Mouse (Mus musculus): ENCODE data around the gene Ptprr. TPM values are rescaled to one million over a fixed set of nuclear protein-coding genes. Genes with fewer than 3 reads are reported as not detected.

The Ptprr gene
- polyA plus RNA-seq, 1 experiment: 0.04 TPM

DNA sequence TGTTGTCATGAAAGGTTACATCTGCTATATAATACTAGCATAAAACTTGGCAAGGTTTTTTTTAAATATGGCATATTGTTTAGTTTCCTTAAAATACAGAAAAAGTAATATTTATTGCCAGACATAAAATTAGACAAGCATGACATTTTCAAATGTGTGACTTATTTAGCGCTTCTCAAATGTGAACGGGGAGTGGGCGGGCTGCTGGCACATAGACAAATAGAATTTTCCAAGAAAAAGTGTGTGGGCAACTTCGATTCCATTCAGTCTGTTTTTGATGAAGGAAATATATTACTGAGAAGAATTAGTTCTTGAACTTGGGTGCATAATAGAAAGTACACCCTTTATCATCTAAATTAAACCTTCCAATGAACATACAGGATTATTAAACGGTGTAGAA, 164.2 kb downstream of the Ptprr start:
- no peaks in the 10 kb centered on the region for H3K36me3 ChIP-seq (ENCODE audit: control insufficient read depth, insufficient read depth)
- H3ac ChIP-seq (ENCODE audit: control insufficient read depth, insufficient read length, low read depth): no peak overlapping the region
- no peaks in the 10 kb centered on the region for H3K27me3 ChIP-seq (ENCODE audit: control insufficient read depth, insufficient read depth, insufficient read length)
- H3K4me3 ChIP-seq (ENCODE audit: insufficient read depth, poor library complexity, severe bottlenecking): no peak overlapping the region
- no peaks in the 10 kb centered on the region for H3K79me3 ChIP-seq (ENCODE audit: low read depth)
- no peak for TF ChIP-seq CEBPB (IDR thresholded peaks at IDR 0.05; ENCODE audit: low read depth)
- no peak for TF ChIP-seq CTCF (IDR thresholded peaks at IDR 0.05; ENCODE audit: control insufficient read depth, insufficient read depth, insufficient read length)
- no peak for TF ChIP-seq MAX (IDR thresholded peaks at IDR 0.05)
- TF ChIP-seq USF1 (IDR thresholded peaks at IDR 0.05; ENCODE audit: low read depth): no peak
- no peak for TF ChIP-seq MYOD1 (IDR thresholded peaks at IDR 0.05; ENCODE audit: control insufficient read depth, insufficient read length, low read depth)
- no peak for TF ChIP-seq FOSL1 (IDR thresholded peaks at IDR 0.05; ENCODE audit: insufficient read depth, low read length, poor library complexity, severe bottlenecking)
- no peak for TF ChIP-seq MYOG (IDR thresholded peaks at IDR 0.05; ENCODE audit: control insufficient read depth, extremely low read depth, insufficient read length)
- no peaks in the 10 kb centered on the region for H3K79me2 ChIP-seq (ENCODE audit: control insufficient read depth, insufficient read depth)

DNA sequence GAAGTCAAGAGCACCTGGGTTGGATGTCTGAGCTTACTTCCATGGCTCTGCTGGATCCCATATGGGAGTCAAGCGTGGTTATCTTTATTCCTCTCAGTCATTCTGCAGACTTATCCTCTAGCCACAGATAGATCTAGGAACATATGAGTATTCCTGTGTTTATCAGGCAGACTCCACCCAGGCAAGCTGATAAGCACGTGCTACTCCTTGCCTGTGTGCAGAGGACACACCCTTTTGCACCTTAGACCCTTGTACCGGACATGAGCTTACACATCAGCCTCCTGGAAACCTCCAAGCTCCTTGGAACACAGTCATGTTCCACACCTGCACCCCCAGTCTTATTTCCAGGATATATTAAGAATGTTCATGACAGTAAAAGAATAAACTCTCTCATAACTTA, 165.2 kb downstream of the Ptprr start:
- Histone ChIP-seq H3ac (ENCODE audit: control insufficient read depth, insufficient read length, low read depth) (no peak overlapping the region), H3K79me3 (ENCODE audit: low read depth) (no peaks in the 10 kb centered on the region), H3K79me2 (ENCODE audit: control insufficient read depth, insufficient read depth) (no peaks in the 10 kb centered on the region), H3K4me3 (ENCODE audit: insufficient read depth, poor library complexity, severe bottlenecking) (no peak overlapping the region), H3K27me3 (ENCODE audit: control insufficient read depth, insufficient read depth, insufficient read length) (no peaks in the 10 kb centered on the region), H3K36me3 (ENCODE audit: control insufficient read depth, insufficient read depth) (no peaks in the 10 kb centered on the region)
- TF ChIP-seq MYOD1 (IDR thresholded peaks at IDR 0.05; ENCODE audit: control insufficient read depth, insufficient read length, low read depth) (no peak), MYOG (IDR thresholded peaks at IDR 0.05; ENCODE audit: control insufficient read depth, extremely low read depth, insufficient read length) (no peak), CEBPB (IDR thresholded peaks at IDR 0.05; ENCODE audit: low read depth) (no peak), FOSL1 (IDR thresholded peaks at IDR 0.05; ENCODE audit: insufficient read depth, low read length, poor library complexity, severe bottlenecking) (no peak), MAX (IDR thresholded peaks at IDR 0.05) (no peak), CTCF (IDR thresholded peaks at IDR 0.05; ENCODE audit: control insufficient read depth, insufficient read depth, insufficient read length) (no peak), USF1 (IDR thresholded peaks at IDR 0.05; ENCODE audit: low read depth) (no peak)

DNA sequence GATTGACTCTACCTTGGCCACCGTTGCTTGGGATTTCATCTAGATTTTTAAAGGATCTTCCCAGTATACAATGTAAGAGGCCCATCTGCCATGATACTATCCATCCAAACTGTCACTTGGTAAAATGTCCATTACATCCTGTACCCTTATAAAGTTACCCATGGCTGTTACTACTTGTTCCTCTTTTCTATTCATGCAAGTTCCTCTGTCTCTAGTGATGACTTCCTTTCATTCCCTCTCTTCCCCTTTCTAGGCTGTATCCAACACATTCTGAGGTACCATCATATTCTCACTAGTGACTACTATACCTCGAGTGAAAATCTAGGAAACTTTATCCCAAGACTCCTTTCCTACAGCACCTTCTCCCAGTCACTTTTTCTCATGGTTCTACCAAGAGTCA, 173.7 kb downstream of the Ptprr start:
- Histone ChIP-seq H3K27me3 (ENCODE audit: control insufficient read depth, insufficient read depth, insufficient read length) (no peaks in the 10 kb centered on the region), H3ac (ENCODE audit: control insufficient read depth, insufficient read length, low read depth) (no peak overlapping the region), H3K4me3 (ENCODE audit: insufficient read depth, poor library complexity, severe bottlenecking) (no peak overlapping the region), H3K36me3 (ENCODE audit: control insufficient read depth, insufficient read depth) (no peaks in the 10 kb centered on the region), H3K79me2 (ENCODE audit: control insufficient read depth, insufficient read depth) (no peaks in the 10 kb centered on the region), H3K79me3 (ENCODE audit: low read depth) (no peaks in the 10 kb centered on the region)
- no peak for TF ChIP-seq CTCF (IDR thresholded peaks at IDR 0.05; ENCODE audit: control insufficient read depth, insufficient read depth, insufficient read length)
- TF ChIP-seq CEBPB (IDR thresholded peaks at IDR 0.05; ENCODE audit: low read depth): no peak
- no peak for TF ChIP-seq MYOD1 (IDR thresholded peaks at IDR 0.05; ENCODE audit: control insufficient read depth, insufficient read length, low read depth)
- TF ChIP-seq USF1 (IDR thresholded peaks at IDR 0.05; ENCODE audit: low read depth): no peak
- no peak for TF ChIP-seq MYOG (IDR thresholded peaks at IDR 0.05; ENCODE audit: control insufficient read depth, extremely low read depth, insufficient read length)
- TF ChIP-seq FOSL1 (IDR thresholded peaks at IDR 0.05; ENCODE audit: insufficient read depth, low read length, poor library complexity, severe bottlenecking): no peak
- no peak for TF ChIP-seq MAX (IDR thresholded peaks at IDR 0.05)

DNA sequence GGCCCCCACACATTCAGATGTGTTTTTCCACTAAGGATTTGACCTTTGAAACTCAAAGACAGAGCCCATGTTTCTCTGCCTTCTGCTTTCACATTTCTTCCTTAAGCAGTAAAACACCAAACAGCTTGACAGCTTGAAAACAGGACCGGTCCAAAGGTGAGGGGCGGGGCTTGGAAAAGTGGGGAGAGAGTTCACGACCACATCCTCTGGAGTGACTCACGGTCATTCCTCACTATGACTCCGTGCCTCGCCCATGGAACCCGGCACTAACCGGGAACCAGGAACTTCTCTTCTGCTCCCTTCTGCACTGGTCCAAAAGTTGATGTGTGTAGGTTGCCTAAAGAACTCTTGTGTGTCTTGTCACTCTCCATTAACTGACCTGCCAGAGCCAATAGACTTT, 174.3 kb downstream of the Ptprr start:
- no peak overlapping the region for H3ac ChIP-seq (ENCODE audit: control insufficient read depth, insufficient read length, low read depth)
- no peaks in the 10 kb centered on the region for H3K27me3 ChIP-seq (ENCODE audit: control insufficient read depth, insufficient read depth, insufficient read length)
- no peaks in the 10 kb centered on the region for H3K36me3 ChIP-seq (ENCODE audit: control insufficient read depth, insufficient read depth)
- no peaks in the 10 kb centered on the region for H3K79me3 ChIP-seq (ENCODE audit: low read depth)
- no peak overlapping the region for H3K4me3 ChIP-seq (ENCODE audit: insufficient read depth, poor library complexity, severe bottlenecking)
- TF ChIP-seq MYOD1 (IDR thresholded peaks at IDR 0.05; ENCODE audit: control insufficient read depth, insufficient read length, low read depth) (no peak), USF1 (IDR thresholded peaks at IDR 0.05; ENCODE audit: low read depth) (no peak), FOSL1 (IDR thresholded peaks at IDR 0.05; ENCODE audit: insufficient read depth, low read length, poor library complexity, severe bottlenecking) (peak; percentile 12), CTCF (IDR thresholded peaks at IDR 0.05; ENCODE audit: control insufficient read depth, insufficient read depth, insufficient read length) (no peak)
- H3K79me2 ChIP-seq (ENCODE audit: control insufficient read depth, insufficient read depth): no peaks in the 10 kb centered on the region

DNA sequence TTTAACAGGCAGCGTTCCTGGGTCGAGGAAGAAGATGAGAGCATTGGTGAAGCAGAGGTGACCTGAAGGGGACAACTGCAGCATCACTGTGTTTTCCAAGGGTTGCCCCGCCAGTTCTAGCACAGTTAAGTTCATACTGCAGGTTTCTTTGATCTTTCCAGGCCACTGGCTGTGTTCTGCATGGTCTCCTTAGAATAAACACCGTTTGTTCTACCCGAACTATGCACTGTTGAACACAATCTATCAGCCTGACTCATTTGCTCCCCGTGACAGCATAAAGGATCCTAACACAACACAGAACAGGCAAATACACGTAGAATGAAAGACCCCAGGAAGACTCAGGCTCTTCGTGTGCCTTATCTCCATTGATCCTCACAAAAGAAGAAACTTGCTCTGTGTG, 176.4 kb downstream of the Ptprr start:
- TF ChIP-seq USF1 (IDR thresholded peaks at IDR 0.05; ENCODE audit: low read depth): no peak
- TF ChIP-seq CEBPB (IDR thresholded peaks at IDR 0.05; ENCODE audit: low read depth): no peak
- TF ChIP-seq MAX (IDR thresholded peaks at IDR 0.05): no peak
- no peak for TF ChIP-seq FOSL1 (IDR thresholded peaks at IDR 0.05; ENCODE audit: insufficient read depth, low read length, poor library complexity, severe bottlenecking)
- no peak for TF ChIP-seq MYOG (IDR thresholded peaks at IDR 0.05; ENCODE audit: control insufficient read depth, extremely low read depth, insufficient read length)
- no peak for TF ChIP-seq MYOD1 (IDR thresholded peaks at IDR 0.05; ENCODE audit: control insufficient read depth, insufficient read length, low read depth)
- Histone ChIP-seq H3ac (ENCODE audit: control insufficient read depth, insufficient read length, low read depth) (no peak overlapping the region), H3K79me3 (ENCODE audit: low read depth) (no peaks in the 10 kb centered on the region), H3K4me3 (ENCODE audit: insufficient read depth, poor library complexity, severe bottlenecking) (no peak overlapping the region), H3K36me3 (ENCODE audit: control insufficient read depth, insufficient read depth) (no peaks in the 10 kb centered on the region), H3K79me2 (ENCODE audit: control insufficient read depth, insufficient read depth) (no peaks in the 10 kb centered on the region), H3K27me3 (ENCODE audit: control insufficient read depth, insufficient read depth, insufficient read length) (no peaks in the 10 kb centered on the region)
